Mouse (Mus musculus) liver, embryonic 14.5 days (tissue): Measurements from ENCODE around the gene Zfp689.

Source experiments
- CTCF ChIP-seq: IDR thresholded peaks from 2 replicates; pipeline ENCODE4 v1.5.1; 2016; ENCODE audit warnings: antibody characterized with exemption, low read depth, control low read depth
- EP300 ChIP-seq: IDR thresholded peaks from 2 replicates; pipeline ENCODE4 v1.6.1; 2016; ENCODE audit warnings: antibody characterized with exemption, low read depth

- no peak for TF ChIP-seq EP300
- TF ChIP-seq CTCF: no peak
Measured at GRCm38 (mm10) chr7:127449966-127450365, 1.0 kb upstream of the Zfp689 start.
